Mouse (Mus musculus) heart, embryonic 11.5 days (tissue): Measurements from ENCODE around the gene Sema4d. TPM values are rescaled to one million over a fixed set of nuclear protein-coding genes. Genes with fewer than 3 reads are reported as not detected.

Source experiments
- ATAC-seq: fragments of 200-750 bp; cut with Nextera tagmentation; replicated peaks from 2 replicates; pipeline ENCODE4 v1.8.0; 2017; ENCODE audit warnings: moderate library complexity; ENCODE audit not compliant: insufficient number of reproducible peaks, low FRiP score, low TSS enrichment
- H3K27ac ChIP-seq: fragments of 300-500 bp; sonication (generic); 2 replicates; pipeline ENCODE4 v1.5.1; 2014; ENCODE audit warnings: mild to moderate bottlenecking, low read depth, low read length
- H3K27me3 ChIP-seq: fragments of 300-500 bp; sonication (generic); 2 replicates; pipeline ENCODE4 v1.6.1; 2014; ENCODE audit warnings: mild to moderate bottlenecking, low read length, mixed read lengths; ENCODE audit not compliant: control insufficient read depth, insufficient read depth
- H3K36me3 ChIP-seq: fragments of 300-500 bp; sonication (generic); 2 replicates; pipeline ENCODE4 v1.6.1; 2014; ENCODE audit warnings: mild to moderate bottlenecking, low read length, moderate library complexity, mixed read lengths; ENCODE audit not compliant: control insufficient read depth, insufficient read depth
- H3K4me1 ChIP-seq: fragments of 300-500 bp; sonication (generic); 2 replicates; pipeline ENCODE4 v1.6.1; 2014; ENCODE audit warnings: low read length; ENCODE audit not compliant: control insufficient read depth, insufficient read depth
- H3K4me2 ChIP-seq: fragments of 300-500 bp; sonication (generic); 2 replicates; pipeline ENCODE4 v1.6.1; 2014; ENCODE audit warnings: mild to moderate bottlenecking, moderate library complexity
- H3K4me3 ChIP-seq: fragments of 300-500 bp; sonication (generic); 2 replicates; pipeline ENCODE4 v1.5.1; 2014; ENCODE audit warnings: low read depth, low read length
- H3K9ac ChIP-seq: fragments of 300-500 bp; sonication (generic); 2 replicates; pipeline ENCODE4 v1.6.1; 2014; ENCODE audit warnings: mild to moderate bottlenecking, low read depth, low read length, moderate library complexity
- H3K9me3 ChIP-seq: fragments of 300-500 bp; sonication (generic); replicated peaks from 2 replicates; pipeline ENCODE4 v1.6.1; 2016; ENCODE audit warnings: low read length; ENCODE audit not compliant: control insufficient read depth
- WGBS: fragments of 180-500 bp; shearing (Covaris S2); extraction: QIAGEN DNeasy Blood & Tissue Kit; methylation state at CpG from one replicate; pipeline ENCODE4 v1.1.7; 2014; ENCODE audit not compliant: insufficient replicate concordance; 5-methylcytosine and 5-hydroxymethylcytosine counted together
- polyA plus RNA-seq: library from polyadenylated mRNA; unstranded; fragments of >200 nt; fragmentation: Nextera tagmentation; extraction: Ambion mirVana; gene quantifications from 2 replicates; pipeline ENCODE4 v1.2.1, GENCODE M21; 2014

The Sema4d gene
- polyA plus RNA-seq, 1 experiment from 2014 or later: 11.0 TPM

- no peak for ATAC-seq
- no peaks in the 10 kb centered on the region for H3K9me3 ChIP-seq
- H3K4me1 ChIP-seq: peaks cover 15% of the 10 kb centered on the region
- no peak overlapping the region for H3K27ac ChIP-seq
- no peaks in the 10 kb centered on the region for H3K36me3 ChIP-seq
- H3K4me2 ChIP-seq: no peak overlapping the region
- no peak overlapping the region for H3K9ac ChIP-seq
- no peak overlapping the region for H3K4me3 ChIP-seq
- WGBS: 68% methylated on average over 8 of the region's 8 CpGs
- no peaks in the 10 kb centered on the region for H3K27me3 ChIP-seq
Observed at GRCm38 (mm10) chr13:51725926-51726574, 67.5 kb downstream of the Sema4d start.

GRCm38 (mm10) chr13:51725446-51725845, 68.1 kb downstream of the Sema4d start:
- H3K27ac ChIP-seq: no peak overlapping the region
- no peak for ATAC-seq
- H3K4me2 ChIP-seq: no peak overlapping the region
- no peaks in the 10 kb centered on the region for H3K9me3 ChIP-seq
- no peaks in the 10 kb centered on the region for H3K36me3 ChIP-seq
- WGBS: 75% methylated on average over 7 of the region's 7 CpGs
- no peak overlapping the region for H3K9ac ChIP-seq
- no peak overlapping the region for H3K4me3 ChIP-seq
- H3K4me1 ChIP-seq: peaks cover 13% of the 10 kb centered on the region
- no peaks in the 10 kb centered on the region for H3K27me3 ChIP-seq

GRCm38 (mm10) chr13:51724566-51724965, 69.0 kb downstream of the Sema4d start:
- H3K9me3 ChIP-seq: no peaks in the 10 kb centered on the region
- WGBS: 64% methylated on average over 6 of the region's 6 CpGs

GRCm38 (mm10) chr13:51723114-51723513, 70.4 kb downstream of the Sema4d start:
- Histone ChIP-seq H3K27ac (no peak overlapping the region), H3K4me1 (no peaks in the 10 kb centered on the region), H3K4me2 (no peak overlapping the region), H3K9me3 (no peaks in the 10 kb centered on the region), H3K9ac (no peak overlapping the region), H3K36me3 (peaks cover 3% of the 10 kb centered on the region; the same call in 1 of the 2 replicates), H3K4me3 (no peak overlapping the region), H3K27me3 (no peaks in the 10 kb centered on the region)
- 73% methylated on average over 5 of the region's 5 CpGs for WGBS
- ATAC-seq: no peak

More at GRCm38 (mm10) chr13:51724566-51724965, 69.0 kb downstream of the Sema4d start:
- Histone ChIP-seq H3K4me3 (no peak overlapping the region), H3K27ac (no peak overlapping the region), H3K4me2 (no peak overlapping the region), H3K4me1 (peaks cover 4% of the 10 kb centered on the region; the same call in 1 of the 2 replicates), H3K9ac (no peak overlapping the region), H3K36me3 (no peaks in the 10 kb centered on the region), H3K27me3 (no peaks in the 10 kb centered on the region)
- no peak for ATAC-seq

GRCm38 (mm10) chr13:51720556-51720955, 73.0 kb downstream of the Sema4d start:
- H3K4me2 ChIP-seq: no peak overlapping the region
- no peaks in the 10 kb centered on the region for H3K27me3 ChIP-seq
- 85% methylated on average over 4 of the region's 4 CpGs for WGBS

GRCm38 (mm10) chr13:51719256-51719655, 74.3 kb downstream of the Sema4d start:
- WGBS: 83% methylated on average over 3 of the region's 3 CpGs

More at GRCm38 (mm10) chr13:51720556-51720955, 73.0 kb downstream of the Sema4d start:
- Histone ChIP-seq H3K36me3 (peaks cover 3% of the 10 kb centered on the region; the same call in 1 of the 2 replicates), H3K4me1 (0 out of 2 replicates have a peak, but pooled peaks cover 3% of the 10 kb centered on the region), H3K9ac (no peak overlapping the region), H3K4me3 (no peak overlapping the region), H3K27ac (no peak overlapping the region), H3K9me3 (no peaks in the 10 kb centered on the region)
- ATAC-seq: no peak

GRCm38 (mm10) chr13:51716350-51717263, 76.9 kb downstream of the Sema4d start:
- 28% methylated on average over 8 of the region's 8 CpGs for WGBS
- Histone ChIP-seq H3K9me3 (no peaks in the 10 kb centered on the region), H3K27ac (0 out of 2 replicates have a peak overlapping the region, but pooled peaks have one; percentile 15), H3K9ac (no peak overlapping the region), H3K4me1 (peaks cover 8% of the 10 kb centered on the region; the same call in 1 of the 2 replicates), H3K27me3 (no peaks in the 10 kb centered on the region), H3K4me2 (no peak overlapping the region), H3K4me3 (no peak overlapping the region), H3K36me3 (peaks cover 3% of the 10 kb centered on the region; the same call in 1 of the 2 replicates)
- peak; percentile 74 for ATAC-seq

More at GRCm38 (mm10) chr13:51719256-51719655, 74.3 kb downstream of the Sema4d start:
- Histone ChIP-seq H3K9me3 (no peaks in the 10 kb centered on the region), H3K4me1 (peaks cover 8% of the 10 kb centered on the region; the same call in 1 of the 2 replicates), H3K27ac (no peak overlapping the region), H3K9ac (no peak overlapping the region), H3K36me3 (peaks cover 3% of the 10 kb centered on the region; the same call in 1 of the 2 replicates), H3K27me3 (no peaks in the 10 kb centered on the region), H3K4me2 (no peak overlapping the region), H3K4me3 (no peak overlapping the region)
- ATAC-seq: no peak

- no peaks in the 10 kb centered on the region; the same call in 1 of the 2 replicates for H3K36me3 ChIP-seq
- no peak overlapping the region for H3K4me3 ChIP-seq
- no peak overlapping the region for H3K4me2 ChIP-seq
- peaks cover 13% of the 10 kb centered on the region; the same call in 1 of the 2 replicates for H3K4me1 ChIP-seq
- no peaks in the 10 kb centered on the region for H3K27me3 ChIP-seq
- no peak overlapping the region for H3K27ac ChIP-seq
- WGBS: 88% methylated on average over 8 of the region's 8 CpGs
- ATAC-seq: no peak
- H3K9me3 ChIP-seq: no peaks in the 10 kb centered on the region; the same call in 1 of the 2 replicates
- no peak overlapping the region for H3K9ac ChIP-seq
Observed at GRCm38 (mm10) chr13:51712022-51712421, 81.5 kb downstream of the Sema4d start.
